Mouse (Mus musculus) ovary, postnatal 36 days (tissue): ENCODE data around the gene Nusap1.
"Not testable (repeated sequence)": the region's sequence is repeated elsewhere in the genome, so short reads cannot be mapped to it uniquely, and the experiment has no call there.

Source experiments
- DNase-seq: peaks from one replicate; pipeline ENCODE4 v3.0.0; 2022; ENCODE audit warnings: low spot score, mixed read lengths

Nusap1 gene

DNA sequence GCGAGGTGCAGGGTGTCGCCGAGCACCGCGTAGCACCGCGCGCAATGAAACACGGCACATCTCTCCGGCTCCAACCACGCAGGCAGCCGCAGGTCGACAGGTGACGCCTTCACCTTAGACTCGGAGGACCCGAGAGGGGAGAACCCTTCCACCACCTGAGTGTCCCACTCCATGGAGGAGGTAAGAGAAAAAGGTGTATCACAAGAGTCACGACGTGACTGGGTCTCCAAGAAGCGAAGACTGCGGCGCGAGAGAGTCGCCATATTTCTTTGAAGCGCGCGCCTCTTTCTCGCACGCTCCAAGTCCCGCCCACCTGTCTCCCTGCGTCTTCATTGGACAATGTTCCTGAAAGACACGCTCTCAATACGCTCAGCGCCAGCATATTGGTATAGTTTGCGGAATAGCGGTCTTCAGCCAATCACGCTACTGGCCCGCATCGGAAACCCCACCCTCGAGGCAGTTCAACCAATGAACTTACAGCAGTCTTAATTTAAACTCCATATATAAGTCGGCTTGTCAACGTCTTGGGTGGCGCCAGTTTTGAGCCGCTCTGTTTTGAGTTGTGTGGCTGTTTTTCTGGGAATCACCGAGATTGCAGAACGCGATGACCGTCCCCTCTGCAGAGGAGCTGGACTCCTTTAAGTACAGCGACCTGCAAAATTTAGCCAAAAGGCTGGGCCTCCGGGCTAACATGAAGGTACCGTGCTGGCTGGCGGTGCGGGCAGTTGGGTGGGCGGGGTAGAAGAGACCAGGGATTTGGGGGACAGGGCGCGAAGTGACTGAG lies at the start of gene Nusap1, which contains the start of gene Oip5:
TSS of gene Nusap1 (plus strand) at position 100 of the 784 bp plus-strand sequence.
TSS of gene Oip5 (minus strand) at position 271 of the 784 bp plus-strand sequence.
- peak; percentile 88 for DNase-seq

- no peak for DNase-seq
These were observed 45.6 kb upstream of the Nusap1 start for GRCm38 (mm10) chr2:119572471-119572870.

DNA sequence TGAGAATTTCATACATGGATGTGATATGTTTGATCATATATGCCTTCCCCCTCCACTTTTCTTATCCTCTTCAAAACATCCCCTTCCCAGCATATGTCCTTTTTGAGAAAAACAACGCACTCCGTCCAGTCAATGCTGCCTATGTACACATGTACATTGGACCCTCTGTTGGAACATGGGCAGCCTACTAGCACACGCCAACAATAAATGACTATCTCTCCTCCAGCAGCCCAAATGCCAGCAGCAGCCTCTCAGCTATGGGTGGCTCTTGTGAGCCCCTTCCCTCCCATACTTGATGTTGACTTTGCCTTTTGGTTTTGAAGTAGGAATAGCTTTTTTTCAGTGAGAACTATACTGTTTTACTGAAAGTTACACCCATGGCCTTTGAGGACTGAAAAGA lies 36.5 kb upstream of the Nusap1 start:
- DNase-seq, result no peak

GRCm38 (mm10) chr2:119583439-119583838 lies 34.7 kb upstream of the Nusap1 start:
- DNase-seq, result no peak

DNA sequence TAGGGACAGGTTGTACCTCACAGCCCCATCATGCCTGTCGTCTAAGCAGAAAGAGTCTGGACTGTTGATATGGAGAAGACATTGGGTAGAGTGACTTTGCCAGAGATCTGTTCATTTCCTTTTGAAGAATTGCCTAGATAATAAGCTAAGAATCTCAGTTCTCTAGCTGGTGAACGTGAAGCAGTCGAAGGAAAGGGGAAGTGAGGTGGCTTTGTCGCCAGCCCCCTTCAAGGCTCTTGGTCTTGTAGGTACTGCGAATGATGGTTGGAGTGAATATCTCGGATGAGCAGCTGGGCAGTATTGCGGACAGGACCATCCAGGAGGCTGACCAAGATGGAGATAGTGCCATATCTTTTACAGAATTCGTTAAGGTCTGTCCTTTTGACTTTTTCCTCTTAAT lies 33.8 kb upstream of the Nusap1 start:
- no peak for DNase-seq

DNA sequence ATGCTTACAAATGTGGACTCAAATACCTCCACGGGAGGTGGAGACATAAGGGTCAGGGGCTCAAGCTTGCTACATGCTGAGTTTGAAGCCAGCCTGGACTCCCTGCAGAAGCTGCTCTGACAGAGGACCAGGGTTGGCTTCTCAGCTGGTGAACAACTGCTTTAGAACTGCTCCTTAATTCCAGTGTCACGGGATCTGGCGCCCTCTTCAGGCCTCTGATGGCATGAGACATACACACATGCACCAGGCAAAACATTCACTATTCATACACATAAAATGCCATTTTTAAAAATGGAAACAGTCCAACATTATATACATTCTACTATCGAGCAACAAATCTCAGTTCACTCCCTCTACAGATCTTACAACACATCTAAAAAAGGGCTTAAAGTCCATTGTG lies 30.7 kb upstream of the Nusap1 start:
- DNase-seq, result peak; percentile 34

GRCm38 (mm10) chr2:119591247-119591646 lies 26.9 kb upstream of the Nusap1 start:
- DNase-seq, result no peak

DNA sequence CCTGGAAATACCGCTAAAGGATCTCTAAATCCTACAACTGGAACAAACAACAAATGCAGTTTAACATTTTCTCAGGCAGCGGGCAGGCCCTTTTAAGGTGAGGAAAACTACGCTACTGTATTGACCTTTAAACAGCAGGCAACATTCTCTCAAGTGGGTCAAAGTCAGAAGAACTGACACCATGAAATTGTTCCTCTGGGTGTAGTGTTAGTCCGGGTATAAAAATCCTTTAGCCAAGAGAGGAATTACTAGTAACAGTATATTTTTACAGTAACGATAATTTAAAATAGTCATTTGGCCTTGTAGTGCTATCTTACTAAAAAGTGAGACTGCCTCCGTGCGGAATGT lies 24.4 kb upstream of the Nusap1 start:
- no peak for DNase-seq

DNA sequence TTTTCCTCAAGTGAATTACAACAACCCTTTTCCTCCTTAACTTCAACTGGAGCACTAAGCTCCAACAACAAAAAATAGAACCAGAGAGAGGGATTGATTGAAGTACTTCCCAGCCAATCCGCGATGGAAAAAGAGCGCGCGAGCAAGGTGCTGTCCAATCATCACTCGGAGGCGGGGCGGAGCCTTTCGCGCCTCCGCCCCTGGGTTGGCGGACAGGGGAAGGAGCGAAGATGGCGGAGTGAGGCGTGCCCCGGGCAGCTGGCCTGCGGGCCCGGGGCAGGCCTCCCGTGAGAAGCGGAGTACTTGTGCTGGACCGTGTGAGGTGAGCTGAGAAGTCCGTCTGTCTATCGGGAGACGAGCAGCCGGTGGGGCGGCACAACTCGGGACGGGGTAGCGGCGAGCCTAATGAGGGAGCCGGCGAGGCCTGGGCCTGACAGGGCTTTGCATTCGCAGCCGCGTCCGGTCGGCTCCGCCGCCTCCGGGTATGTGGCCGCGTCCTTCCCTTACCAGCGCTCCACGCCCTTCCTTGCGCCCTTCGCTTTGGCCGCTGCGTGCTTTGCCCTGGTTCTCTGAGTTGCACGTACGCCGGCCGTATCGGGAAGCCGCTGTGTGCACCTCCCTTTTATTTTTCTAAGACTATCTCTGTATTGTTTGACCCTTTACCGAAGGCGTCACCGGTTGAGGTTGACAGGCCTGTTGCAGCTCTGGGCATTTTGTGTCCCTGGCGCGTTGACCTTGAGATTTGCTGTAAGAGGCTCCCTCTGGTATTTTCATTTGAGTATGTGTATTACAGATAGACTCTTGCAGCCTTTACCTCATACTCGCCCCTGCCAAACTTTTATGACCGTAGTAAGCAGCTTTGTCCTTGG lies 23.8 kb upstream of the Nusap1 start:
- DNase-seq, result peak; percentile 93

- no peak for DNase-seq
These were observed 22.8 kb upstream of the Nusap1 start for GRCm38 (mm10) chr2:119595308-119595707.

DNA sequence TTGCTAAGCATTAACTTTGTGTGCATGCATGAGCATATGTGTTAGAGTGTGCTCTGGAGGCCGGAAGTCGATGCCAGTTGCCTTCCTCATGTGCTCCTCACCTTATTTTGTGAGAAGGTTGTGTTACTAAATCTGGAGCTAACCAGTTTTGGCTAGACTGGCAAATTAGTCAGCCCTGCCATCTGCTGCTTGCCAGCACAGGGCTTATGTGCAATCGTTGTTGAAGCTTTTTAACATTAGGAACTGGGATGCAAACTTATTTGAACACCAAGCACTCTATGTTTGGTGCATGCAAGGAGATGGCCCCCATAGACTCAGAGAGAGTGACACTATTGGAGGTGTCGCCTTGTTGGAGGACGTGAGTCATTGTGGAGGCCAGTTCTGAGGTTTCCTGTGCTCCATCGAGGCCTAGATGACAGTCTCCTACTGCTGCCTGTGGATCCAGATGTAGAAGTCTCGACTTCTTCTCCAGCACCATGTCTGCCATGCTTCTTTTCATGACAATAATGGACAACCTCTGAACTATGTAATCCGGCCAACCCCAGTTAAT lies 21.2 kb upstream of the Nusap1 start:
- DNase-seq, result no peak

GRCm38 (mm10) chr2:119601027-119601426 lies 17.1 kb upstream of the Nusap1 start:
- no peak for DNase-seq

GRCm38 (mm10) chr2:119601575-119601974 lies 16.5 kb upstream of the Nusap1 start:
- not testable (repeated sequence) for DNase-seq

DNA sequence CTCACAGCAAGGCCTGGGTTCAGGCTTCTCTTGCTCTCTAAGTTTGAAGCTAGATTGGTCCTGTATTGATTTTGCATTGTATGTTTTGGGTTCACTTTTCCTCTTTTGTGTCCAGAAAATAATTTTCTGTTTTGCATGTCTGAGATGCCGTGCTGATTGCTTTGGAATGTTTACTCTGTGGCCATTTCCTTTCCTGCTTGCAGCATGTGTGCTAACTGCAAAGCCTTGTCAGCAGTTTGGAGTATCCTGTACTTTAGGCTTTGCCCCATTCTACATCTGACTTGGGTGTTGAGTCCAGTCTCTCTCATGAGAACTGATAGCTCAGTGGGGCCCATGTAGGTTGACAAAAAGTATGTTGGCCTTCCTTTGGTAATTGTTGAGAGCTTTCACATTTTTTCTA lies 15.6 kb upstream of the Nusap1 start:
- DNase-seq, result no peak

- DNase-seq, result no peak
These were observed 14.2 kb upstream of the Nusap1 start for GRCm38 (mm10) chr2:119603909-119604308.

- no peak for DNase-seq
These were observed 12.6 kb upstream of the Nusap1 start for GRCm38 (mm10) chr2:119605361-119605973.

GRCm38 (mm10) chr2:119607023-119607422 lies 11.1 kb upstream of the Nusap1 start:
- DNase-seq, result no peak

- no peak for DNase-seq
These were observed 278 bp upstream of the Nusap1 start for GRCm38 (mm10) chr2:119617841-119618198.

DNA sequence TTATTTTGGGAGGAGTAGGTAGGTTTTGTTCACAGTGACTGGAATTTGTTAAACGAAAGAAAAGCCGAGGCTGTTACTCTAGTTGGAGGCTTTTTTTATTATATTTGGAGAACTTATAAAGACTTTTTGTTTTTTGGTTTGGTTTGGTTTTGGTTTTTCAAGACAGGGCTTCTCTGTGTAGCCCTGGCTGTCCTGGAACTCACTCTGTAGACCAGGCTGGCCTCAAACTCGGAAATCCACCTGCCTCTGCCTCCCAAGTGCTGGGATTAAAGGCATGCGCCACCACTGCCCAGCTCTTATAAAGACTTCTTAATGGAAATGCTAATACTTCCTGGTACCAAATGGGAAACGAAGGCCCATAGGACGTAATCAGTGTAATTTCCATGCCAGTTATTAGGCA lies 904 bp downstream of the Nusap1 start:
- DNase-seq, result not testable (repeated sequence)

DNA sequence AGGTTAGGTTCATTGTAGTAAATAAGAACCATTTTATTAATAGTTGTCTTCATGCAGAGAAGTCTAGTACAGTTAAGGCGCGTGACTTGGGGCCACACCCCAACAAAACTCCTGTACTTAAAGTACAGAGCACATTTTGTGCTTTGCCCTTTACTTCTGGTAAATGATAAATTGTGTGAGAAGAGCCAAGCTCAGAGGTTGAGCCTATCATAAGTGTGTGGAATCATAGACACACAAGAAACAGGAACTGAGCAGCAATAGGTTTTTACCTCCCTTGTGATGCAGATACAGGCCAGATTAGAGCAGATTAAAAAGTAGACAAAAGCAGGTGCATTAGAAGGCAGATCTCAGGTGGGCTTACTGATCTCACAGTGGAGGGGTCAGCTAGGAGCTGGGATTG lies 3.2 kb downstream of the Nusap1 start:
- DNase-seq, result no peak

- DNase-seq, result no peak
These were observed 18.7 kb downstream of the Nusap1 start for GRCm38 (mm10) chr2:119636781-119637180.

- no peak for DNase-seq
These were observed 23.3 kb downstream of the Nusap1 start for GRCm38 (mm10) chr2:119641214-119641912.
